Mouse (Mus musculus) adrenal gland, postnatal 10 days (tissue): Measurements from ENCODE around the gene Fam168b. TPM values are rescaled to one million over a fixed set of nuclear protein-coding genes. Genes with fewer than 3 reads are reported as not detected.
A peak's percentile ranks its signal among the peaks of the same experiment; 100 is the strongest.

Experiments
- DNase-seq: peaks from one replicate; pipeline ENCODE4 v3.0.0; 2021; ENCODE audit warnings: mixed read lengths
- total RNA-seq, 2 experiments: library from RNA; stranded (reverse); gene quantifications; 2 replicates each; pipeline ENCODE4 v1.2.3; 2021

The Fam168b gene
- total RNA-seq, 2 experiments from 2014 or later = 115 to 121 TPM

- no peak for DNase-seq
These were observed 30.2 kb downstream of the Fam168b start for GRCm38 (mm10) chr1:34812407-34813247.

GRCm38 (mm10) chr1:34811581-34811980 is 31.3 kb downstream of the Fam168b start:
- no peak for DNase-seq

GRCm38 (mm10) chr1:34811035-34811434 is 31.8 kb downstream of the Fam168b start:
- DNase-seq = peak; percentile 54

- no peak for DNase-seq
These were observed 32.6 kb downstream of the Fam168b start for GRCm38 (mm10) chr1:34810293-34810692.

GRCm38 (mm10) chr1:34808445-34808844 is 34.4 kb downstream of the Fam168b start:
- DNase-seq = no peak

GRCm38 (mm10) chr1:34805931-34806520 is 36.8 kb downstream of the Fam168b start:
- DNase-seq = no peak

- no peak for DNase-seq
These were observed 38.0 kb downstream of the Fam168b start for GRCm38 (mm10) chr1:34804863-34805262.

- no peak for DNase-seq
These were observed 40.6 kb downstream of the Fam168b start for GRCm38 (mm10) chr1:34802290-34802642.

GRCm38 (mm10) chr1:34801616-34802289 is 41.1 kb downstream of the Fam168b start:
- peak; percentile 85 for DNase-seq

- DNase-seq = no peak
These were observed 43.7 kb downstream of the Fam168b start for GRCm38 (mm10) chr1:34799140-34799539.

GRCm38 (mm10) chr1:34793304-34794300 is 49.3 kb downstream of the Fam168b start:
- DNase-seq = no peak

GRCm38 (mm10) chr1:34783538-34784161 is 59.2 kb downstream of the Fam168b start:
- no peak for DNase-seq

GRCm38 (mm10) chr1:34775870-34776269 is 67.0 kb downstream of the Fam168b start:
- no peak for DNase-seq

- DNase-seq = no peak
These were observed 74.0 kb downstream of the Fam168b start for GRCm38 (mm10) chr1:34768875-34769274.

GRCm38 (mm10) chr1:34767851-34768250 is 75.0 kb downstream of the Fam168b start:
- DNase-seq = no peak

GRCm38 (mm10) chr1:34766899-34767298 is 76.0 kb downstream of the Fam168b start:
- peak; percentile 9 for DNase-seq

Other genes with a start within 250 kb of the Fam168b start
- gene Plekhb2, start 6.9 kb upstream of the Fam168b start, total RNA-seq = 10 to 100 TPM; 79.0 to 92.5 TPM